Mouse (Mus musculus): ENCODE measurements around the gene Pomp. TPM values are rescaled to one million over a fixed set of nuclear protein-coding genes. Genes with fewer than 3 reads are reported as not detected.

Pomp gene
- polyA plus RNA-seq, 1 experiment = 68.6 TPM

DNA sequence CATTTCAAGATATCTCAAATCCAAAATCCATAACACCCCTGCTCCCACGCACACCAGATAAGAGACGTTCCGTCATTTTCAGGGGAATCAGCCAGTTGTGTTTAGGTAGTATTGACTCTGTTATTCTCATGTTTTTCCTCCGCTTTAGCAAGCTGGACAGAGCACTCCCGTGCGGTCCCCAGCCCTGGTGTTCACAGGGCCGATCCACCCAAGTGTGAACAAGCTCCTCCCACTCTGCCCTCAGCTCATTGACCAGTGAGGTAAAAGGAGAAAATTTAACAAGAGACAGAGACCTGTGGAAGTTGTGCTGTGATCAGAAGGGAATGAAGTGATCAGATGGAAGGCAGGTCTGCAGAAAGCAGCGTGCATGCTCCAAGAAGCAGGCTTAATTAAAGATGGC, 31.4 kb upstream of the Pomp start:
- TF ChIP-seq CTCF (IDR thresholded peaks at IDR 0.05; ENCODE audit: borderline replicate concordance, control insufficient read depth, extremely low read depth, insufficient read depth, low read length, poor library complexity) (no peak), POLR2A (IDR thresholded peaks at IDR 0.05; ENCODE audit: control insufficient read depth, extremely low read depth, insufficient read depth, low read length, poor library complexity) (no peak)
- Histone ChIP-seq H3K4me3 (ENCODE audit: control insufficient read depth, insufficient read depth, low read length) (no peak overlapping the region), H3K36me3 (ENCODE audit: control insufficient read depth, insufficient read depth, low read length) (no peaks in the 10 kb centered on the region), H3K27ac (ENCODE audit: control insufficient read depth, insufficient read depth, low read length) (no peak overlapping the region), H3K4me1 (replicated peaks; ENCODE audit: control insufficient read depth, insufficient read depth, low read length) (peaks cover 7% of the 10 kb centered on the region), H3K27me3 (ENCODE audit: control insufficient read depth, insufficient read depth, low read length) (no peaks in the 10 kb centered on the region)
- DNase-seq = no peak
- 95% methylated on average over 8 of the region's 8 CpGs for WGBS

DNA sequence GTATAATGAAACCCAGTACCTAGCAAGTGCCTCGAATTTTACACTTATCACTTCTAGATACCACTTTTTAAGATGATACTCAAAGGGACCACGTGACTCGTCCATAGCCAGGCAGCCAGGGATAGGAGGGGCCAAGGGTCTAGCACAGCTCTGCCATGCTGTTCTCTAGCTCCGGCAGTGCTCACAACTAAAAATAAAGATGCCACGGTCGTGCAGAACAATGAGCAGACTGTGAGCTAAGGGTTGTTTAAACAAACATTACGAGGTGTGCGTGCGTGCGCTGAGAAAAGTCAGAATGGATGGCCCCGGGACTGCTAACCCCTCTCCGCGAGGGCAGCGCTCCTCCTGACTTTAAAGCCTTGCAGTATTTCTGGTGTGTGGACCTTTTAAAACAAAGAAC, 27.4 kb upstream of the Pomp start:
- Histone ChIP-seq H3K36me3 (ENCODE audit: control insufficient read depth, insufficient read depth, low read length) (no peaks in the 10 kb centered on the region), H3K4me1 (replicated peaks; ENCODE audit: control insufficient read depth, insufficient read depth, low read length) (no peaks in the 10 kb centered on the region), H3K27ac (ENCODE audit: control insufficient read depth, insufficient read depth, low read length) (no peak overlapping the region), H3K4me3 (ENCODE audit: control insufficient read depth, insufficient read depth, low read length) (no peak overlapping the region), H3K27me3 (ENCODE audit: control insufficient read depth, insufficient read depth, low read length) (no peaks in the 10 kb centered on the region)
- no peak for TF ChIP-seq CTCF (IDR thresholded peaks at IDR 0.05; ENCODE audit: borderline replicate concordance, control insufficient read depth, extremely low read depth, insufficient read depth, low read length, poor library complexity)
- TF ChIP-seq POLR2A (IDR thresholded peaks at IDR 0.05; ENCODE audit: control insufficient read depth, extremely low read depth, insufficient read depth, low read length, poor library complexity) = no peak
- WGBS = 56% methylated on average over 14 of the region's 14 CpGs
- DNase-seq = no peak

DNA sequence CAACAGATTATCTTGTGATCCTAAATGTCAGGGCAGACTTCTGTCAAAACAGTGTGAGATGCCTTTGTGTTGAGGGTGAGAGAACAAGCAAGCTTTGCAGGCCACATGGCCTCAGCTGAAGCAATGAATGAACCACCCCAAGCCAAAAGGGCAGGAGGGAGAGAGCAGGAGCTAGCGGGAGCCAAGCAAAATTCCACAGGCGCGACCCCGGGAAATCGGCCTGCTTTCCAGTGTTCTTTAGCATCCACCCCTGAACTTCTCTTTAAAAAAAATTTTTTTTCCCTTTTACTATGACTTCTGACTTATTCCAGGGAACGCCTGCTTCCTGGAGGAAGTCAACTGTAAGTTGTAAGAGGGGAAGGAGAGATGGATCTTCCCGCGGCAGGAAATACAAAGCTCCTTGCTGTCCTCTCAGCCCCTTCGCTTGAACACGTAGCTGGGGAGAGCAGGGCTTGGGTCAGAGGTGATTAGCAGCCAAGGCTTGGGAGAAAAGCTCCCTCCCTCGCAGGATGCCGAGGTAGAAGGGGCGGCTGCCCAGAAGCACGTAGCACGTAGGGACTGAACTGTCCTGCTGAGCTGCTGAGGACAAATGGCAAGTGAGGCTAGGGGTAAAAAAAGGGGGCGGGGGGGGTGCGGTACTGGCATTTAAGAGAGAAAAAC, 25.3 kb upstream of the Pomp start:
- WGBS = 59% methylated on average over 17 of the region's 17 CpGs

DNA sequence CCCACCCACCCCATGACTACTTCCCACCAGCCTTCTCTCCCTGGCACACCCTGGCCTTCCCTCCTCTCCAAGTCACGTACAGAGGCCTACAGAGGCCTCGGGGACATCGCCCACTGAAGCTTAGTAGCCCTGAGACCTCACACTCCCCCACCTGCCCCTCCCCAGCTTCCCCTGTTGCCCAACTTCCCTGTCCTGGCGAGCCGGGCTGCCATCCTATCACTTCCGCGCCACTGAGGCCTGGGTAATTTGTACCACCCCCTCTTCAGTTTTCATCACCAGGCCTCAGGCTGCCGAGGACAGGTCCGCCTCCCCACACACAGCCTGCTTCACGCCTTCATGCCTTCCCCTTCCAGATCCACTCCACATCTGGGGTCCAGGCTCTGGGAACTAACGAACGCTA, 20.8 kb upstream of the Pomp start:
- no peaks in the 10 kb centered on the region for H3K27me3 ChIP-seq (ENCODE audit: control insufficient read depth, insufficient read depth, low read length)
- H3K27ac ChIP-seq (ENCODE audit: control insufficient read depth, insufficient read depth, low read length) = no peak overlapping the region
- 87% methylated on average over 12 of the region's 12 CpGs for WGBS
- H3K36me3 ChIP-seq (ENCODE audit: control insufficient read depth, insufficient read depth, low read length) = no peaks in the 10 kb centered on the region
- H3K4me1 ChIP-seq (replicated peaks; ENCODE audit: control insufficient read depth, insufficient read depth, low read length) = no peaks in the 10 kb centered on the region
- DNase-seq = no peak
- H3K4me3 ChIP-seq (ENCODE audit: control insufficient read depth, insufficient read depth, low read length) = no peak overlapping the region
- no peak for TF ChIP-seq CTCF (IDR thresholded peaks at IDR 0.05; ENCODE audit: borderline replicate concordance, control insufficient read depth, extremely low read depth, insufficient read depth, low read length, poor library complexity)

More for the DNA sequence above, 25.3 kb upstream of the Pomp start:
- no peak overlapping the region for H3K4me3 ChIP-seq (ENCODE audit: control insufficient read depth, insufficient read depth, low read length)
- H3K4me1 ChIP-seq (replicated peaks; ENCODE audit: control insufficient read depth, insufficient read depth, low read length) = no peaks in the 10 kb centered on the region
- H3K36me3 ChIP-seq (ENCODE audit: control insufficient read depth, insufficient read depth, low read length) = no peaks in the 10 kb centered on the region
- no peak for DNase-seq
- H3K27ac ChIP-seq (ENCODE audit: control insufficient read depth, insufficient read depth, low read length) = no peak overlapping the region
- TF ChIP-seq POLR2A (IDR thresholded peaks at IDR 0.05; ENCODE audit: control insufficient read depth, extremely low read depth, insufficient read depth, low read length, poor library complexity) (no peak), CTCF (IDR thresholded peaks at IDR 0.05; ENCODE audit: borderline replicate concordance, control insufficient read depth, extremely low read depth, insufficient read depth, low read length, poor library complexity) (no peak)
- no peaks in the 10 kb centered on the region for H3K27me3 ChIP-seq (ENCODE audit: control insufficient read depth, insufficient read depth, low read length)

DNA sequence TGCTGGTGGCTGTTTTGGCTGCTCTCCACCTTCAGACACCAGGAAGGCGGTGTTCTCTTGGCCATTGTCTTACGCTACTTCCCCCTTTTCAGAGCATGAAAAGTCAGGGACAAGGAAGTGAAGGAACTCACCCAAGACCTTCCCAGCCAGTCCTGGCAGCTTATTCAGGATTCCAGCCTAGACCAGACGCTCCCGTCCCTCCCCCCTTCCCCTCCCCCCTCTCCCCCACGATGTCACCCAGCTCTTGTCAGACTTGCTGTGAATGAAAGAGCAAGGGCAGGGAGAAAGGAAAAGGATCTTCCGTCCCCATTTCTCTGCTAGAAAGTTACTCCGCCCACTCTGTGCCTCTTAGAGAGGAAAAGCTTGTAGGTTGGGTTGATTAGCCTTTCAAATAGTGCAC, 16.9 kb upstream of the Pomp start:
- TF ChIP-seq CTCF (IDR thresholded peaks at IDR 0.05; ENCODE audit: borderline replicate concordance, control insufficient read depth, extremely low read depth, insufficient read depth, low read length, poor library complexity) = no peak
- TF ChIP-seq POLR2A (IDR thresholded peaks at IDR 0.05; ENCODE audit: control insufficient read depth, extremely low read depth, insufficient read depth, low read length, poor library complexity) = no peak
- WGBS = 84% methylated on average over 7 of the region's 7 CpGs
- H3K4me1 ChIP-seq (replicated peaks; ENCODE audit: control insufficient read depth, insufficient read depth, low read length) = no peaks in the 10 kb centered on the region; the same call in 1 of the 2 replicates
- no peak overlapping the region for H3K4me3 ChIP-seq (ENCODE audit: control insufficient read depth, insufficient read depth, low read length)
- no peak overlapping the region for H3K27ac ChIP-seq (ENCODE audit: control insufficient read depth, insufficient read depth, low read length)
- DNase-seq = no peak
- no peaks in the 10 kb centered on the region for H3K27me3 ChIP-seq (ENCODE audit: control insufficient read depth, insufficient read depth, low read length)
- H3K36me3 ChIP-seq (ENCODE audit: control insufficient read depth, insufficient read depth, low read length) = no peaks in the 10 kb centered on the region

DNA sequence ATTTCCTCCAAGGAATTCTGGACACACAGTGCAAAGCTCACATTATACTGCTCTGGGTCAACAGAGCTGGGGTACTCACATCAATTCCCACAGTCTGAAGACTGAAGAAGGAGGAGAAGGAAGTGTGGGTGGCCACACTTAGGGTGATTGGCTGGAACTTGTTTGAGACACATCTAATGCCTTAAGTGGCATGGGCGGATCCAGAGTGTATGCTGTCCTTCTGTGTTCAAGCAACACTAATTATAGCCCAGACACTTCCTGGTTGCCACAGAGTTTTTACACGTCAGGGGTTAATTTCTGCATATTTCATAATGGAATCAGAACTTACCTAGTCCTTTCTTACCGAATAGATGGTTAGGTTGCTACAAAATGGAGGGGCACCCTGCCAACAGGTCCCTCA, 14.9 kb upstream of the Pomp start:
- no peak for TF ChIP-seq CTCF (IDR thresholded peaks at IDR 0.05; ENCODE audit: borderline replicate concordance, control insufficient read depth, extremely low read depth, insufficient read depth, low read length, poor library complexity)
- no peak for TF ChIP-seq POLR2A (IDR thresholded peaks at IDR 0.05; ENCODE audit: control insufficient read depth, extremely low read depth, insufficient read depth, low read length, poor library complexity)
- DNase-seq = no peak
- Histone ChIP-seq H3K27me3 (ENCODE audit: control insufficient read depth, insufficient read depth, low read length) (no peaks in the 10 kb centered on the region), H3K36me3 (ENCODE audit: control insufficient read depth, insufficient read depth, low read length) (no peaks in the 10 kb centered on the region), H3K4me1 (replicated peaks; ENCODE audit: control insufficient read depth, insufficient read depth, low read length) (no peaks in the 10 kb centered on the region; the same call in 1 of the 2 replicates), H3K4me3 (ENCODE audit: control insufficient read depth, insufficient read depth, low read length) (no peak overlapping the region), H3K27ac (ENCODE audit: control insufficient read depth, insufficient read depth, low read length) (no peak overlapping the region)
- 68% methylated on average over 3 of the region's 3 CpGs for WGBS

DNA sequence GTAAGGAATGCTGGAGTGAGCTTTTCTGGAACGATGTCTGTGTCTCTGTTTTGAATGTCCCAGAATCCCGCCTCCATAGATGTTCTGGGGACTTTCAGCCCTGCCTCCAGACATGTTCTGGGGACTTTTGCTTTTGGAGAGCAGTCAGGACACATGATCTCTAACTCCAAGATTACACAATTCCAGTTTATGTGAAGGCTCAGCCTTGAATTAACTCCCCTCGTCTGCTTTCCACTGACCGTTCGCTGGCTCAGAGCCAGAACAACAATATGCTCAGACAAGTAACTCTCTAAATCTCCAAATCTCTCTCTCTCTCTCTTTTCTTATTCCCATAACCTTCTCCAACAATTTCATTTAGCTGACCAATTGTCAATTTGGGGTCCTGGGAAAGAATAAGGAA, 12.9 kb upstream of the Pomp start:
- Histone ChIP-seq H3K27ac (ENCODE audit: control insufficient read depth, insufficient read depth, low read length) (no peak overlapping the region), H3K27me3 (ENCODE audit: control insufficient read depth, insufficient read depth, low read length) (no peaks in the 10 kb centered on the region), H3K4me3 (ENCODE audit: control insufficient read depth, insufficient read depth, low read length) (no peak overlapping the region), H3K36me3 (ENCODE audit: control insufficient read depth, insufficient read depth, low read length) (no peaks in the 10 kb centered on the region), H3K4me1 (replicated peaks; ENCODE audit: control insufficient read depth, insufficient read depth, low read length) (peaks cover 1% of the 10 kb centered on the region)
- TF ChIP-seq POLR2A (IDR thresholded peaks at IDR 0.05; ENCODE audit: control insufficient read depth, extremely low read depth, insufficient read depth, low read length, poor library complexity) (no peak), CTCF (IDR thresholded peaks at IDR 0.05; ENCODE audit: borderline replicate concordance, control insufficient read depth, extremely low read depth, insufficient read depth, low read length, poor library complexity) (no peak)
- DNase-seq = no peak
- 93% methylated on average over 5 of the region's 5 CpGs for WGBS

Data from thymus, adult 2 months (tissue).